Mouse (Mus musculus) ES-E14 (cell line): ENCODE results near the gene Cdc6. TPM values are rescaled to one million over a fixed set of nuclear protein-coding genes. Genes with fewer than 3 reads are reported as not detected.
A peak's percentile ranks its signal among the peaks of the same experiment; 100 is the strongest.

Experiments used
- DNase-seq: peaks from one replicate; pipeline ENCODE4 v3.0.0-alpha.2; 2013; ENCODE audit warnings: low read depth, low spot score
- H3K27ac ChIP-seq: 2 replicates; pipeline ENCODE4 v1.5.1; 2012; ENCODE audit warnings: low read depth, mild to moderate bottlenecking, low read length, moderate library complexity, mixed read lengths; ENCODE audit not compliant: poor library complexity, insufficient read depth, severe bottlenecking
- H3K36me3 ChIP-seq: 2 replicates; pipeline ENCODE4 v1.6.1; 2012; ENCODE audit warnings: mild to moderate bottlenecking, low read length, moderate library complexity, mixed read lengths; ENCODE audit not compliant: control insufficient read depth, poor library complexity, insufficient read depth, severe bottlenecking
- H3K4me1 ChIP-seq, 2 experiments: fragments of 150-350 bp in 1 of 2; sonication (generic) in 1 of 2; 2 replicates each; pipeline ENCODE4 v1.6.1; 2012; ENCODE audit warnings: low read length in 2 of 2, mild to moderate bottlenecking in 1 of 2, mixed read lengths in 1 of 2; ENCODE audit not compliant: control insufficient read depth in 2 of 2, insufficient read depth in 2 of 2, poor library complexity in 1 of 2
- H3K4me3 ChIP-seq, 2 experiments: fragments of 150-350 bp in 1 of 2; sonication (generic) in 1 of 2; 2 replicates each; pipeline ENCODE4 v1.5.1; 2012; ENCODE audit warnings: low read length in 2 of 2, low read depth in 1 of 2, mild to moderate bottlenecking in 1 of 2, mixed read lengths in 1 of 2; ENCODE audit not compliant: insufficient read depth in 1 of 2, poor library complexity in 1 of 2, severe bottlenecking in 1 of 2
- H3K9ac ChIP-seq: 2 replicates; pipeline ENCODE4 v1.6.1; 2012; ENCODE audit warnings: low read depth, mild to moderate bottlenecking, low read length, mixed read lengths; ENCODE audit not compliant: poor library complexity, insufficient read depth, severe bottlenecking
- H3K9me3 ChIP-seq: fragments of 150-350 bp; sonication (generic); 2 replicates; pipeline ENCODE4 v1.6.1; 2012; ENCODE audit warnings: low read depth, mild to moderate bottlenecking, low read length; ENCODE audit not compliant: control insufficient read depth, insufficient read depth
- CHD2 ChIP-seq: IDR thresholded peaks from 2 replicates; pipeline ENCODE4 v1.6.1; 2014; ENCODE audit warnings: mild to moderate bottlenecking, low read depth, low read length, inconsistent platforms
- HCFC1 ChIP-seq: IDR thresholded peaks from 2 replicates; pipeline ENCODE4 v1.6.1; 2012; ENCODE audit warnings: low read length, inconsistent platforms, borderline replicate concordance; ENCODE audit not compliant: insufficient read depth
- MAFK ChIP-seq: IDR thresholded peaks from 2 replicates; pipeline ENCODE4 v1.6.1; 2014; ENCODE audit warnings: mild to moderate bottlenecking, low read depth, low read length, inconsistent platforms; ENCODE audit not compliant: insufficient read depth
- ZC3H11A ChIP-seq: IDR thresholded peaks from 2 replicates; pipeline ENCODE4 v1.6.1; 2012; ENCODE audit warnings: low read depth, mild to moderate bottlenecking, inconsistent platforms, low read length, borderline replicate concordance
- ZNF384 ChIP-seq: IDR thresholded peaks from 2 replicates; pipeline ENCODE4 v1.6.1; 2012; ENCODE audit warnings: low read depth, low read length, inconsistent platforms
- in situ Hi-C, 2 experiments: fragments of 600-800 bp; cut with MboI; formaldehyde crosslinking; loops; one replicate each; pipeline ENCODE4 v1.15.1; 2025; ENCODE audit warnings: low sequenced_read_pairs in 2 of 2, inconsistent platforms in 1 of 2; ENCODE audit not compliant: unreplicated experiment in 2 of 2
- total RNA-seq: library from RNA; depleted of rRNA; stranded (reverse); fragments of 300-350 nt; gene quantifications from 2 replicates; pipeline ENCODE4 v1.2.3, GENCODE M21; 2012

Cdc6 gene
- total RNA-seq, 1 experiment, result 51.3 TPM

DNA sequence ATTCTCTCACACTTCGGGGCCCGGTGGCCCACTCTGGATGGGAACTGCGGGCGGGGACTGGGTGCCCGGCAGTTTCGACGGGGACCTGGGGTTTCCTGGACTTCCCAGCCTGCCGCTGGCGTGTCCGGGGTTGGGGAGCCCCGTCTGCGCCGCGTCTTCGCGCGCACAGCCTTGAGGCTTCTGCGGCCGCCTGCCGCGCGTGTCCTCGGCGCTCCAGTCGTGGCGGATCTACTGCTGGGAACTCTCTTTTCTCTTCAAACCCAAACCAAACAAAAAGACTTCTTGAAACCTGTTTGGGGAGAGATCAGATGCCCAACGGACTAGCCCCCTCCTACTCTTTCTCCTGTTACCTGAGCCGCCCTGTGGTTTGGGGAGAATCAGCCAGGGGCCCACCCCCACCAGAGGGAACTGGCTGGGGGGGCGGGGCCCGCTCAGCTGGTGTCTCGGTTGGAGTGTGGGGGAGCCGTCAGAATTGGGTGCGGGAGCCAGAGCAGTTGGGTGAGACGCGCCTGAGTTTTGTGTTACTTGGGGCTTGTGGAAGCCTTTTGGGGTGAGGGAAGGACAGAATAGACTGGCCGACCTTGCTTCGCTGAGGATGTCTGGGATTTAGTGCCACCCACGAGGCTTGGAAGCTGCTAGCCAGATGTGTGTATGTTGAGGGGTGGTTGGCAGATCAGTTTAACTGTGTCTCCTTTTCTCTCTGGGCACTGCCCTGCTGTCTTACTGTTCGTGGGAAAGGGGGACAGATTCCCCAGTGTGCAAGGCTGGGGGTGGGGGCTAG lies 30.5 kb downstream of the Cdc6 start:
- Histone ChIP-seq H3K9ac (peak overlapping the region; percentile 87), H3K27ac (peak overlapping the region; percentile 11; the same call in 1 of the 2 replicates), H3K36me3 (no peaks in the 10 kb centered on the region), H3K4me1 (peaks cover 7 to 50% of the 10 kb centered on the region in 2 experiments), H3K4me3 (peak overlapping the region; percentile 78 to 92), H3K9me3 (no peaks in the 10 kb centered on the region)
- in situ Hi-C loops, result no loop called here
- DNase-seq, result no peak
- no peak for TF ChIP-seq ZNF384
- TF ChIP-seq CHD2, result no peak
- no peak for TF ChIP-seq MAFK
- TF ChIP-seq ZC3H11A, result no peak
- TF ChIP-seq HCFC1, result peak; percentile 16; the same call in 1 of the 2 replicates

DNA sequence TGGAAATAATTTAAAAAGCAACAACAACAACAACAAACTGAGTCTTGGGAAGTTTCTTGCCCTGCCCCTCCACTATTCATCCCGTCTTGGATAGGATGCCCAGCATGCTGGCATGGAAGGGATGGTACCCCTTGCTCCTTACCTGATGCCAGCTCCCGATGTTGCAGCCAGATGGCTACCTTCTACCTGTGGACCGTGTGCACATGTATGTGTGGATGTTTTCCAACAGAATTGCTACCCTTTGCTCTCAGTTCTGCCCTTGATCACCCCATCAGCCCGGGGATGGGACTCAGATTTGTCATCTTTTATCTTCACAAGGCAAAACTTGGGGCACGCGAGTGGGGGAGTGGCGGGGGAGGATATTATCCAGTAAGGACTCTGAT lies 31.1 kb downstream of the Cdc6 start:
- no peak for TF ChIP-seq MAFK
- no peak for TF ChIP-seq HCFC1
- TF ChIP-seq ZC3H11A, result no peak
- no peak for TF ChIP-seq ZNF384
- no peak for TF ChIP-seq CHD2
- no peak overlapping the region for H3K27ac ChIP-seq
- in situ Hi-C loops, result no loop called here
- H3K4me1 ChIP-seq, result peaks cover 9 to 50% of the 10 kb centered on the region in 2 experiments
- H3K9me3 ChIP-seq, result no peaks in the 10 kb centered on the region
- peak overlapping the region; percentile 78 to 92 for H3K4me3 ChIP-seq
- no peaks in the 10 kb centered on the region for H3K36me3 ChIP-seq
- no peak for DNase-seq
- no peak overlapping the region for H3K9ac ChIP-seq

DNA sequence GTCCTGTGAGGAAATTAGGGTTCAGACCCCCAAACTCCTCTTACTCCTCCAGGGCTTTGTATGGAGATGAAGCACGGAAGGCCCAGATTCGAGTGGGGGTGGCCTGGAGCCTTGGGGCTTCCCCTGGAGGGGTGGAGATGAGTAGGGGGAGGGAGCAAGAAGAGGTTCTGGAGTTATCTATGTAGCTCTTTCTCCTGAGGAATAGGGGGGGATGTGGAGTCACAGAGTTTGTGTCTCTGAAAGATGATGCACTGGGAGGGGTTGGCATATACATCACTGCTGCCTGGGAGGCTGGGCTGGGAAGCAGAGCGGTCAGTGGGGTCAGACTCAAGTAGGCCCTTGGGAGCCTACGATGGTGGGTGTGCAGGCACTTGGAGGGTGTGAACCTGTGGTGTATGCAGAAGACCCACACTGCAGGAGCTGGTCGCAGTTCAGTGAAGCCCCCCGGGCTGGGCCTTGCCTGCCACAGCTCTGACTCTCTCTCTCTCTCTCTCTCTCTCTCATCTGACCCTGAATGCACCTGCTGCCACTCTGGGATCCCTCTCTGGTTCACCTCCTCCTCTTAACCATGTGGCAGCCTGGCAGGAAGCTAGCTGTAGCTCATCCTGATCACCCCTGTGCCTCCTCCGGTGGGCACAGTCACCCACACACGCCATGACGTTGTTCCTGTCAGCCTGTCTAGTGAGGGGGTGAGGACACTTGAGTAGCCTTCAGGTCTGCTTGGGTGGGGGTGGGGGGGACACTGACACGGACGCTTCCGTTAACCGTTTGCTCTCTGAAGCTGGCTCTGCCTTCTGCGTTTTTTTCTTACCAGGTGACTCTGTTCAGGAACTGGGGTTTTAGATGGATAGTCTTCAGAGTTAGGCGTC lies 31.7 kb downstream of the Cdc6 start:
- Histone ChIP-seq H3K9me3 (no peaks in the 10 kb centered on the region), H3K36me3 (no peaks in the 10 kb centered on the region), H3K4me3 (peak overlapping the region in 1 of 2 experiments; percentile 28; a peak in 1 of 4 replicates), H3K4me1 (peaks cover 11 to 52% of the 10 kb centered on the region in 2 experiments), H3K9ac (no peak overlapping the region), H3K27ac (no peak overlapping the region)
- TF ChIP-seq MAFK, result no peak
- no peak for TF ChIP-seq CHD2
- no peak for TF ChIP-seq ZNF384
- TF ChIP-seq HCFC1, result no peak
- TF ChIP-seq ZC3H11A, result no peak
- in situ Hi-C loops, result no loop called here
- DNase-seq, result no peak

DNA sequence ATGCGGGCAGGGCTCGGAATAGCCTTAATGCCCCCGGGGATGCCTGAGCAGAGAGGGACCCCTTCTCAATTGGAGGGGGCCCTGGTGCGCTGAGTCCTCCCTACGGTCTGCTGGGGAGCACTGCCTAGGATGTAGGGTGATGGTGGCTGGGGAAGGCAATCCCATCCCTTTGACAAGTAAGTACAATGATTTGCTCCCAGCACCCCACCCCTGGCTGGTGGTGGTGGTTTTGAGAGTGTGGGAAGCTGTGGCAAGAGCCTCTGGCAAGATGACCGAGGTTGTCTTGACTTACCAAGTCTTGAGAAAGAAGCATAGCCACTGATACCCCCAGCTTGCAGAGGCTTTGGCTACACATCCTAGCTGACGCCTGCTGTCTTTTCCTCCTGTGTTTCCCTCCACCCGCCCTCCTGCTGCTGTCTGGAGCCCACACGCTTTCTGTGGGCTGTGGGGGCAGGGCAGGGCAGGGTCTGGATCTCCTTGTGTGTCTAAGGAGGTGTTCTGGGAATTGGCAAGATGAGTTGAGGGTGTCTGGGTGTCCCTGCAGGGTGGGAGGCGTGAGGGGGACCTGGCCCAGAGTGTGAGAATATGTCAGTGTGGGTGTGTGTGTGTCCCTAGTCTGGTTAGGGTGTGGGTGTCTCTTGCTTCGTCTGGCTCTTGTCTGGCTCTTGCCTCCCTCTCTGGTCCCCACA lies 32.5 kb downstream of the Cdc6 start:
- no peaks in the 10 kb centered on the region for H3K9me3 ChIP-seq
- H3K36me3 ChIP-seq, result no peaks in the 10 kb centered on the region
- no peak for DNase-seq
- in situ Hi-C loops, result no loop called here
- peak overlapping the region in 1 of 2 experiments; percentile 28; a peak in 1 of 4 replicates for H3K4me3 ChIP-seq
- H3K9ac ChIP-seq, result no peak overlapping the region
- H3K27ac ChIP-seq, result no peak overlapping the region
- TF ChIP-seq MAFK (no peak), ZNF384 (no peak), ZC3H11A (no peak), CHD2 (no peak), HCFC1 (no peak)
- H3K4me1 ChIP-seq, result peaks cover 11 to 54% of the 10 kb centered on the region in 2 experiments
